Comparison of ENCODE assay signal across 9 mouse cellular contexts in genomic region chr5:35670412-35670801, GRCm38 (mm10). TPM values are rescaled to one million over a fixed set of nuclear protein-coding genes. Genes with fewer than 3 reads are reported as not detected.
DNase-seq lines count a peak whose midpoint lies in the region; ATAC-seq lines count a peak whose summit lies in the region.
"Had no signal": no experiment of that assay in that cellular context is flagged by ENCODE, and none has a peak within 500 bp of the region (broad histone marks: within the 10 kb centered on the region; RNA-seq: fewer than 3 reads in every experiment).

No protein-coding gene starts in this region.

- H3K9me3 ChIP-seq in limb, embryonic 10.5 days (replicated peaks), result no peaks in the 10 kb centered on the region
- H3K9me3 ChIP-seq: embryonic facial prominence, embryonic 15.5 days had no signal

- DNase-seq in frontal cortex, postnatal 10 days (ENCODE audit: low spot score in 2 of 2), result peak; percentile 38 to 66
- DNase-seq in right cerebral cortex, postnatal 10 days (ENCODE audit: low spot score in 2 of 2), result peak; percentile 64 to 72
- DNase-seq in right cerebral cortex, postnatal 36 days (ENCODE audit: low spot score in 2 of 2), result no peak
- DNase-seq in limb, embryonic 10.5 days (ENCODE audit: low spot score), result no peak
- peak; percentile 62 for DNase-seq in right cerebral cortex, postnatal 14 days
- DNase-seq in Muller cell, postnatal 12 days (ENCODE audit: inconsistent ontology term), result no peak
- no peak for DNase-seq in cerebellum, postnatal 36 days

- H3K36me3 ChIP-seq in limb, embryonic 10.5 days, result no peaks in the 10 kb centered on the region
- H3K36me3 ChIP-seq: embryonic facial prominence, embryonic 15.5 days had no signal

- peaks cover 66% of the 10 kb centered on the region for H3K4me1 ChIP-seq in limb, embryonic 10.5 days

- no peak for ATAC-seq in frontal cortex, adult (ENCODE audit: low TSS enrichment)

- WGBS in limb, embryonic 10.5 days, result 38% methylated on average over 6 of the region's 6 CpGs

- peak overlapping the region; percentile 19; the same call in 1 of the 2 replicates for H3K4me3 ChIP-seq in limb, embryonic 10.5 days
- H3K4me3 ChIP-seq: embryonic facial prominence, embryonic 15.5 days had no signal

- peak overlapping the region; percentile 81 for H3K27ac ChIP-seq in limb, embryonic 10.5 days

- no peaks in the 10 kb centered on the region for H3K27me3 ChIP-seq in limb, embryonic 10.5 days (ENCODE audit: low read depth, poor library complexity, severe bottlenecking)
- H3K27me3 ChIP-seq: embryonic facial prominence, embryonic 15.5 days had no signal

RNA-seq across cellular contexts. Expression of gene Htra3, which starts 9.2 kb away (rescaled TPM):
- polyA plus RNA-seq in limb, embryonic 10.5 days (2016; fragmentation: Nextera tagmentation; extraction: Ambion mirVana), result 0.51 and 0.62 TPM in 2 replicates

Comparison
In these comparisons a context has a peak if more than half of its experiments do, and no peak if none do; other contexts are left out.
1. DNase-seq: peak in frontal cortex, postnatal 10 days (2 of 2), right cerebral cortex, postnatal 10 days (2 of 2) and right cerebral cortex, postnatal 14 days (single experiment); none in right cerebral cortex, postnatal 36 days (0 of 2), limb, embryonic 10.5 days (single experiment), Muller cell, postnatal 12 days (single experiment) and cerebellum, postnatal 36 days (0 of 2).